Mouse (Mus musculus) induced T-regulatory cell, adult 2 months (primary cell): Measurements from ENCODE around the gene Nacad.

Experiments used
- DNase-seq: peaks from one replicate; pipeline ENCODE4 v3.0.0-alpha.2; 2012; ENCODE audit warnings: low read depth

Nacad gene

GRCm38 (mm10) chr11:6580065-6580750 lies 25.6 kb downstream of the Nacad start:
- DNase-seq = no peak

- DNase-seq = no peak
These were observed 26.5 kb downstream of the Nacad start for GRCm38 (mm10) chr11:6579361-6579760.

- DNase-seq = no peak
These were observed 29.7 kb downstream of the Nacad start for GRCm38 (mm10) chr11:6576151-6576550.

- no peak for DNase-seq
These were observed 36.5 kb downstream of the Nacad start for GRCm38 (mm10) chr11:6569410-6569777.

- peak; percentile 57 for DNase-seq
These were observed 37.1 kb downstream of the Nacad start for GRCm38 (mm10) chr11:6568584-6569409.

- peak; percentile 78 for DNase-seq
These were observed 37.9 kb downstream of the Nacad start for GRCm38 (mm10) chr11:6567951-6568350.

- DNase-seq = peak; percentile 61
These were observed 39.4 kb downstream of the Nacad start for GRCm38 (mm10) chr11:6566496-6566895.

GRCm38 (mm10) chr11:6563201-6563600 lies 42.7 kb downstream of the Nacad start:
- peak; percentile 36 for DNase-seq

- peak; percentile 68 for DNase-seq
These were observed 43.5 kb downstream of the Nacad start for GRCm38 (mm10) chr11:6562359-6562758.

- peak; percentile 37 for DNase-seq
These were observed 44.4 kb downstream of the Nacad start for GRCm38 (mm10) chr11:6561474-6561873.

- peak; percentile 86 for DNase-seq
These were observed 45.0 kb downstream of the Nacad start for GRCm38 (mm10) chr11:6560655-6561360.

- DNase-seq = peak; percentile 77
These were observed 45.9 kb downstream of the Nacad start for GRCm38 (mm10) chr11:6559996-6560395.

GRCm38 (mm10) chr11:6558234-6558633 lies 47.6 kb downstream of the Nacad start:
- DNase-seq = peak; percentile 80

GRCm38 (mm10) chr11:6550201-6550600 lies 55.7 kb downstream of the Nacad start:
- no peak for DNase-seq

- DNase-seq = no peak
These were observed 56.1 kb downstream of the Nacad start for GRCm38 (mm10) chr11:6549770-6550169.
